Mouse (Mus musculus): Measurements from ENCODE around the gene Phlpp2. TPM values are rescaled to one million over a fixed set of nuclear protein-coding genes. Genes with fewer than 3 reads are reported as not detected.
"Not testable (repeated sequence)": the region's sequence is repeated elsewhere in the genome, so short reads cannot be mapped to it uniquely, and the experiment has no call there.

The Phlpp2 gene
- 7.7 and 9.1 TPM in 2 replicates for total RNA-seq (2017)

GRCm38 (mm10) chr8:109868003-109868679, at the start of gene Phlpp2:
Gene Phlpp2 (plus strand): TSS chr8:109868542.
- ATAC-seq (ENCODE audit: extremely low read depth, insufficient number of reproducible peaks, low FRiP score, poor library complexity, severe bottlenecking): peak; percentile 88

DNA sequence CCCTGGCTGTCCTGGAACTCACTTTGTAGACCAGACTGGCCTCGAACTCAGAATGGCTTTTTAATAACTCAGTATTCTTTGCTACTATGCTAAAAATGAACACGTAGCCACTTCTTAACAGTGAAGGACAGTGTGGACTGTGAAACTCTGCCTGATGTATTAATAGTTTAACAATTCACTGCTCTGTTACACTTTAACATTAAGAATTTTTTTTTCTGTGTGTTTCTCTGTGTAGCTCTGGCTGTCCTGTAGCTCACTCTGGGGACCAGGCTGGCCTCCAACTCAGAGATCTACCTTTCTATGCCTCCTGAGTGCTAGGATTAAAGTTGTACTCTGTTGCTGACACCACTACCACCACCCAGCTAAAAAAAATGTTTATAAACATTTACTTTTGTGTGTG, 44.8 kb upstream of the Phlpp2 start:
- no peak for ATAC-seq (ENCODE audit: extremely low read depth, insufficient number of reproducible peaks, low FRiP score, poor library complexity, severe bottlenecking)

DNA sequence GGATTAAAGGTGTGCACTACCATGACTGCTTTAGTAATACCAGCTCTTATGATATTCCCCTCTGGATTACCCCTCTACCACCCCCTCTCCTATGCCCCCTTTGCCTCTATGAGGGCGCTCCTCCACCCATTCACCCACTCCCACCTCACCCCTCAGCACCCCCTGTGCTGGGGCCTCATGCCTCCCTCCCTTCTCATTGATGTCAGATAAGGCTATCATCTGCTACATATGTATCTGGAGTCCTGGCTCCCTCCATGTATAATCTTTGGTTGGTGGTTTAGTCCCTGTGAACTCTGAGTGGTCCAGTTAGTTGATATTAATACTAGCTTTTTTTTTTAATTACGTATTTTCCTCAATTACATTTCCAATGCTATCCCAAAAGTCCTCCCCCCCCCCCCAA, 28.5 kb upstream of the Phlpp2 start:
- no peak for ATAC-seq (ENCODE audit: extremely low read depth, insufficient number of reproducible peaks, low FRiP score, poor library complexity, severe bottlenecking)

GRCm38 (mm10) chr8:109842468-109842867, 25.9 kb upstream of the Phlpp2 start:
- ATAC-seq (ENCODE audit: extremely low read depth, insufficient number of reproducible peaks, low FRiP score, poor library complexity, severe bottlenecking): no peak

DNA sequence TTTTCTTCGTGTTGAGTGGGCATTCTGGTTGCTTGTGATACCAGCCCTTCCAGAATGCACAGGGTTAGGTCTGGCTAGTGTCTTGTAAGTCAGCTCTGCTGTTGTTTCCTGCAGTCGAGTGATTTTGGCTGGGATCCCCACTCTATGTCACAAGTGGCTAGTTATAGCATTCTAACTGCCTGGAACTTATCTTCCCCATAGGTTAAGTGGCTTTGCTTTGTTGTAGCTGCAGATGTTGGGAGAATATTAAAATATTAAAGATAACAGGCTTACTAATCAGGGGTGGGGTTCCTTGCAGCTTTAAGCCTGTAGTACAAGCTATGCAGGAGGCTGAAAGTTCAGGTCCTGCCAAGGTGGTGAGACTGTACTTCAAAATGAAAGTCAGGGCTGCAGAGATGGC, 20.5 kb upstream of the Phlpp2 start:
- ATAC-seq (ENCODE audit: extremely low read depth, insufficient number of reproducible peaks, low FRiP score, poor library complexity, severe bottlenecking): no peak

DNA sequence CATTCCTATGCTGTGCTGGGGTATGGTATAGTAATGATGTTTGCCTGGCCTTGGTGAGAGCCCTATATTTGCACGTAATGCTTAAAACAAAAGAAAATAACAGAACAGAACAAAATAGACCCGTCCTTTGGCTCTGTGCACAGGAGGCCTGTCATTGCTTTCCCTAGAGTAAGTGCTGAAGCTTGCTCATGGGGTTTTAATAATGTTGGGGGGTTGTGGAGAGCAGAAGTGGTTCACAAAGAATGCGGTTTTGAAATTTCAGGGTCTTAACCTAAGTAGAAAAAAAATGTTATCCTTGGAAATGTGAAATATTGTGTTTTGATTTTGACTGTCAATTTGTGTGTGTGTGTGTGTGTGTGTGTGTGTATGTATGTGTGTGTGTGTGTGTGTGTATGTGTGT, 19.4 kb upstream of the Phlpp2 start:
- no peak for ATAC-seq (ENCODE audit: extremely low read depth, insufficient number of reproducible peaks, low FRiP score, poor library complexity, severe bottlenecking)

GRCm38 (mm10) chr8:109853423-109853822, 14.9 kb upstream of the Phlpp2 start:
- ATAC-seq (ENCODE audit: extremely low read depth, insufficient number of reproducible peaks, low FRiP score, poor library complexity, severe bottlenecking): peak; percentile 87

DNA sequence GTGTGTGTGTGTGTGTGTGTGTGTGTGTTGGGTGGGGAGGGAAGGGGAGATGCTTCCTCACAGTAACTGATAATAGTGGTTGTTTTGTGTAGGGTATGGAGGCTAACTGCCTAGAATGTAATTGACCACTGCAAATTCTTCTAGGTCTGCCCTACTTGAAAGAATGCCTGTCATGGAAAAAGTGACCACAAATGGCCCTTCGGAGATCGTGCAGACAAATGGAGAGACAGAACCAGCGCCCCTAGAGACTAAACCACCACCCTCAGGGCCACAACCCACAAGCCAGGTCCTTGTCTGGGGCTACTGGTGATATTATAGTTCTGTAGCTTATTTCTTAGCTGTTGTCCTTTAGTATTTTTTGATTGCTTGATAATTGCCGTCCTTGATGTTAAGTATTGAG, 13.8 kb upstream of the Phlpp2 start:
- no peak for ATAC-seq (ENCODE audit: extremely low read depth, insufficient number of reproducible peaks, low FRiP score, poor library complexity, severe bottlenecking)

- no peak for ATAC-seq (ENCODE audit: extremely low read depth, insufficient number of reproducible peaks, low FRiP score, poor library complexity, severe bottlenecking)
These were observed 12.9 kb upstream of the Phlpp2 start for GRCm38 (mm10) chr8:109855451-109855850.

DNA sequence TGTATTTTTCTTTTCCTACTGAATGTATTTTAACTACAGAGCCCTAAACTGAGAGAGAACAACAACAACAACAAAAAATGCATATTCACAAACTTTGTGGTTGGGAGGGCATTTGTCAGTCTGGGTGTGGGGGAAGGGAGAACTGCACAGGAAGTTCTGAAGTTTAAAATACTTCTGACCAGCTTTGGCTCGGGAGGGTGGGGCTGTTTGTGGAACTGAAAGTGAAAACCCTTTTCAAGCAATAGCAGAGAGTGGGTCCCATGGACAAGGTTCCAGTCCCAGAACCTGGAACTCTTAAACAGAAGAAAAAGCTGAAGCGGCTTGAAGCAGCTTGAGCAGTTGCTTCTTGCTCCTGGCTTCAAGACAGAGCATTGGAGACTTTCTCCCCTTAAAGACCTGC, 4.9 kb upstream of the Phlpp2 start:
- peak; percentile 76 for ATAC-seq (ENCODE audit: extremely low read depth, insufficient number of reproducible peaks, low FRiP score, poor library complexity, severe bottlenecking)

GRCm38 (mm10) chr8:109864798-109865197, 3.5 kb upstream of the Phlpp2 start:
- no peak for ATAC-seq (ENCODE audit: extremely low read depth, insufficient number of reproducible peaks, low FRiP score, poor library complexity, severe bottlenecking)

GRCm38 (mm10) chr8:109865536-109865935, 2.8 kb upstream of the Phlpp2 start:
- ATAC-seq (ENCODE audit: extremely low read depth, insufficient number of reproducible peaks, low FRiP score, poor library complexity, severe bottlenecking): no peak

GRCm38 (mm10) chr8:109866690-109867089, 1.7 kb upstream of the Phlpp2 start:
- ATAC-seq (ENCODE audit: extremely low read depth, insufficient number of reproducible peaks, low FRiP score, poor library complexity, severe bottlenecking): no peak

GRCm38 (mm10) chr8:109868680-109869361, 479 bp downstream of the Phlpp2 start:
- ATAC-seq (ENCODE audit: extremely low read depth, insufficient number of reproducible peaks, low FRiP score, poor library complexity, severe bottlenecking): no peak

GRCm38 (mm10) chr8:109871056-109871455, 2.7 kb downstream of the Phlpp2 start:
- no peak for ATAC-seq (ENCODE audit: extremely low read depth, insufficient number of reproducible peaks, low FRiP score, poor library complexity, severe bottlenecking)

DNA sequence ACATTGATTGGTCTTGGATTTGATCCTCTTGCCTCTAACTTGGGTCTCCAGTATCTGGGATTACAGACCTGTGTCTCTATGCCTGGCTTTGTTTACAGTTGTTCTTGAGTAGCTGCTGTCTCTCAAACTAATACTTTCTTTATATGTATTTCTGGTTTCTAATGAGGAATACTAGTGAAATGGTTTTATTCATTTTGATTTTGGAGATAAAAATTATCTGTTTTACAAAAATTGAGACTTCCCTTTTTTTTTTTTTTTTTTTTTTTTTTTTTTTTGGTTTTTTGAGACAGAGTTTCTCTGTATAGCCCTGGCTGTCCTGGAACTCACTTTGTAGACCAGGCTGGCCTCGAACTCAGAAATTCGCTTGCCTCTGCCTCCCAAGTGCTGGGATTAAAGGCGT, 5.5 kb downstream of the Phlpp2 start:
- not testable (repeated sequence) for ATAC-seq (ENCODE audit: extremely low read depth, insufficient number of reproducible peaks, low FRiP score, poor library complexity, severe bottlenecking)

DNA sequence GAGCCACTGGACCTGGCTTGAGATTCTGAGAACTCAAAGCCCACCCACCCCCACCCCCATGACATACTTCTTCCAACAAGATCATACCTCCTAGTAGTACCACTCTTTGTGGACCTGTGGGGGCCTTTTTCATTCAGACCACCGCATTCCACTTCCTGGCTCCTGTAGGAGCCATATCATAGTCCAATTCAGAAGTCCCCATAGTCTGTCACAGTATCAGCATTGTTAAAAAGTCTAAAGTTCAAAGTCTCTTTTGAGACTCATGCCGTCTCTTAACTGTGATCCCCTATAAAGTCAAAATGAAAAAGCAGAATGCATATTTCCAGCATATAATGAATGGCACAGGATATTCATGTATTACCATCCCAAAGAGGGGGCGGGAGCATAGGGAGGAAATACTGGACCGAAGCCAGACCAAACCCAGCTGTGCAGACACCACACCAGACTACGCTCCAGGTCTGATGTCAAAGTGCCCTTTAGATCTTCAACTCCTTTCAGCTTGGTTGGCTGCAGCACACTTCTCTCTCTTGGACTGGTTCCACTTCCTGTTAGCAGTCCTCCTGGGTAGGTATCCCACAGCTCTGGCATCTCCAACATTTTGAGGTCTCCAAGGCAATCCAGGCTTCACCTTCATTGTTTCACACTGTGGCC, 11.8 kb downstream of the Phlpp2 start:
- ATAC-seq (ENCODE audit: extremely low read depth, insufficient number of reproducible peaks, low FRiP score, poor library complexity, severe bottlenecking): no peak

DNA sequence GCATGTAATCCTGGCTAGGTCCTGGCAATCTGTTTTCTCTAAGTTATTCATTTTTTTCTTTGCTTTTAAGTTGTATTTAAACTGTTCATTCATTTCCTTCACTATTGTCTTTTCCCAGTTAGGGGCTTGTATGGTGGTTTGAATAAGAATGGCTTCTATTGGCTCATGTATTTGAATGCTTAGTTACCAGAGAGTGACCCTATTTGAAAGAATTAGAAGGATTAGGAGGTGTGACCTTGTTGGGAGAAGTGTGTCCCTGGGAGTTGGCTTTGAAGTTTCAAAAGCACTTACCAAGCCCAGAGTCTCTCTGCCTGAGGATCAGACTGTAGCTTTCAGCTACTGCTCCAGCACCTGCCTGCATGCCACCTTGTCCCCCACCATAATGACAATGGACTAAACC, 17.0 kb downstream of the Phlpp2 start:
- no peak for ATAC-seq (ENCODE audit: extremely low read depth, insufficient number of reproducible peaks, low FRiP score, poor library complexity, severe bottlenecking)

DNA sequence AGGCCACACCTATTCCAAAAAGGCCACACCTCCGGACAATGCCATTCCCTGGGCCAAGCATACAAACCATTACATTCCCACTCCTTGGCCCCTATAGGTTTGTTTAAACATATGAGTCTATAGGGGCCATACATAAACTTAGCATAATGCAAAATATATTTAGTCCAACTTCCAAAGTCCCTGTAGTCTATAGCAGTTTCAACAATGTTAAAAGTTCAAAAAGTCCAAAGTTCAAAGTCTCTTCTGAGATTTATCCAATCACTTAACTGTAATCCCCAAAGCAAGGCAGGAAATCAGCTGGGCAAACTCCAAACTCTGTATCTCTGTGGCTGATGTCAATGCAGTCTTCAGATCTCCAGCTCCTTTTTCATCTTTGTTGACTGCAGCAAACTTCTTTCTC, 20.9 kb downstream of the Phlpp2 start:
- no peak for ATAC-seq (ENCODE audit: extremely low read depth, insufficient number of reproducible peaks, low FRiP score, poor library complexity, severe bottlenecking)

Measured in neutrophil, adult 5-6 weeks (primary cell).